Mouse (Mus musculus): Measurements from ENCODE around the gene Nol10.

- TF ChIP-seq CTCF (IDR thresholded peaks at IDR 0.05; ENCODE audit: extremely low read depth, insufficient read depth, low read length) (no peak), POLR2A (IDR thresholded peaks at IDR 0.05; ENCODE audit: extremely low read depth, insufficient read depth, low read length) (no peak)
Measured at GRCm38 (mm10) chr12:17449661-17450091, 101.4 kb downstream of the Nol10 start.

All from cortical plate, adult 2 months (tissue).